Mouse (Mus musculus) megakaryocyte, adult 5-6 weeks (primary cell): ENCODE measurements around the gene Hist2h4. TPM values are rescaled to one million over a fixed set of nuclear protein-coding genes. Genes with fewer than 3 reads are reported as not detected.
A peak's percentile ranks its signal among the peaks of the same experiment; 100 is the strongest.

Experiments used
- ATAC-seq: 2 replicates; pipeline ENCODE4 v1.8.0; 2016; ENCODE audit warnings: mild to moderate bottlenecking, inconsistent platforms; ENCODE audit not compliant: poor library complexity, severe bottlenecking
- total RNA-seq, 2 experiments: library from RNA; stranded (forward) in 1 of 2; stranded (reverse) in 1 of 2; fragments of 153-499, 151-499 nt in 1 of 2; fragments of 221-1000, 200-1000 nt in 1 of 2; gene quantifications; 2 replicates each; pipeline versions ENCODE4 v1.2.3 to v1.2.4; 2015 to 2017

Hist2h4 gene
- total RNA-seq, 2 experiments from 2014 or later: 175 to 187 TPM

DNA sequence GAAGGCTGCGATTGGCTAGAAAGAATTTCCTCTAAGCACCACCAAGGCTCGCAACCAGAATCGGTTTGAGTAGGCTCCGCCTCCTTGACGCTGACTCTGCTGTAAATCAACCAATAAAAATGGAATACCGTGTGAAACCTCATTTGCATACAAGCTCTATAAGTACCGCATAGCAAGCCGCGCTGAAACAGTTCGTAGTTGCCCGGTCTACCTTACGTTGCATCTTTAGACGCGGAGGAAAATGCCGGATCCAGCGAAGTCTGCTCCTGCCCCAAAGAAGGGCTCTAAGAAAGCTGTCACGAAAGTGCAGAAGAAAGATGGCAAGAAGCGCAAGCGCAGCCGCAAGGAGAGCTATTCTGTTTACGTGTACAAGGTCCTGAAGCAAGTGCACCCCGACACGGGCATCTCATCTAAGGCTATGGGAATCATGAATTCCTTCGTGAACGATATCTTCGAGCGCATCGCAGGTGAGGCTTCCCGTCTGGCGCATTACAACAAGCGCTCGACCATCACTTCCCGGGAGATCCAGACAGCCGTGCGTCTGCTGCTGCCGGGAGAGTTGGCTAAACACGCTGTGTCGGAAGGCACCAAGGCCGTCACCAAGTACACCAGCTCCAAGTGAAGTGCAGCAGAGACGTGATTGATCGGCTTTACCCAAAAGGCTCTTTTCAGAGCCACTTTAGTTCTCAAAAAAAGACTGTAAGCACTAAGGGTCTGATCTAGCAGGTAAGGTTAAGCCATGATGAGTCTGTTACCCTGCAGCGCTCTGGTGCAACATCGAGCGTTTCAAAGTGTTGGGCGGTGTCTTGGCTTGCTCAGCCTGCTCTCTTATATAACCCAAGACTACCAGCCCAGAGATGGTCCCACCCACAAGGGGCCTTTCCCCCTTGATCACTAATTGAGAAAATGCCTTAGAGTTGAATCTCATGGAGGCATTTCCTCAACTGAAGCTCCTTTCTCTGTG, 6.7 kb upstream of the Hist2h4 start, which contains the start of gene Hist2h2bb:
Hist2h2bb (plus strand) TSS at position 242 of the 964 bp plus-strand sequence.
- peak; percentile 87 for ATAC-seq

DNA sequence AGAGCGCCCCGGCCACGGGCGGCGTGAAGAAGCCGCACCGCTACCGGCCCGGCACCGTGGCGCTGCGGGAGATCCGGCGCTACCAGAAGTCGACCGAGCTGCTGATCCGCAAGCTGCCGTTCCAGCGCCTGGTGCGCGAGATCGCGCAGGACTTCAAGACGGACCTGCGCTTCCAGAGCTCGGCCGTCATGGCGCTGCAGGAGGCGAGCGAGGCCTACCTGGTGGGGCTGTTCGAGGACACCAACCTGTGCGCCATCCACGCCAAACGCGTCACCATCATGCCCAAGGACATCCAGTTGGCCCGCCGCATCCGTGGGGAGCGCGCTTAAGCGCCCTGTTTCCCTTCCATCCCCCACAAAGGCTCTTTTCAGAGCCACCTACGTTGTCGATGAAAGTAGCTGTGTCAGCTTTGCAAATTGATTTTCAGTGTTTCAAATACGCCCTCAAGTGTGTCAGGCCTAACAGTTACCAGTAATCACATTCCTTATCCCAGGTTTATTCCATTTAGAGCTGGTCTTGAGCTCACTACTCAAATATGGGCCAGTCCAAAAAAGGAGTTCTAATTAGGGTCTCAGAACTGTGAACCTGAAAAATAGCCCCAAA, 5.8 kb upstream of the Hist2h4 start:
- peak; percentile 22 for ATAC-seq

DNA sequence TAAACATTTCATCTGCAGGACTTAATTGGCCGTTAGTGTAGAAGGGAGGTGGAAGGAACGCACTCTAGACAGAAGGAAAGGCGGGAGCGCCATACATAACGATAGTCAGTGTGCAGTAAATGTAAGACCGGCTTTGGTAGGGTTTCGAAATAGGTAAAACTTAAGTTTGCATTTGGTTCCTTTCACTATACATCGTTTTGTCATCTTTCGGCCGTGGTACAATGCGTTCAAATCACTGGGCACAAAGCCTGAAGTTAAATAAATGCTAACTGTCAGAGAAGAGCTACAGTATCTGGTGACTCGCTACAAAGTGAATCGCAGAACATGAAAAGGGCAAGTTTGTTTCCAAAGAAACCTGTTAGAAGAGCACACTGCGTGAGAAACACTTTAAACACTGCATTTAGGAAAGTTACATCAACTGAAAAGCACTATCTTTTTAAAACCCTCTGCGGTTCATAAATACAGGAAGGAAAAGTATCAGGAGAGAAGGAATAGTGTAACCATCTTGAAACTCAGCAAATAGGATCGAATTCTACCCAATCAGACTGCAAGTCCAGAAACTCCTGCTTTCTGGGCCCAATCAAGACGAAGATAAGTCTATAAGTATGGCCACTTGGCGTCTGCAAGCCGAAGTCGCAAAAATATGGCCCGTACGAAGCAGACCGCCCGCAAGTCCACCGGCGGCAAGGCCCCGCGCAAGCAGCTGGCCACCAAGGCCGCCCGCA, 5.1 kb upstream of the Hist2h4 start, which contains the start of gene Hist2h3b:
Hist2h3b (plus strand) TSS at position 604 of the 725 bp plus-strand sequence.
- ATAC-seq: peak; percentile 50

DNA sequence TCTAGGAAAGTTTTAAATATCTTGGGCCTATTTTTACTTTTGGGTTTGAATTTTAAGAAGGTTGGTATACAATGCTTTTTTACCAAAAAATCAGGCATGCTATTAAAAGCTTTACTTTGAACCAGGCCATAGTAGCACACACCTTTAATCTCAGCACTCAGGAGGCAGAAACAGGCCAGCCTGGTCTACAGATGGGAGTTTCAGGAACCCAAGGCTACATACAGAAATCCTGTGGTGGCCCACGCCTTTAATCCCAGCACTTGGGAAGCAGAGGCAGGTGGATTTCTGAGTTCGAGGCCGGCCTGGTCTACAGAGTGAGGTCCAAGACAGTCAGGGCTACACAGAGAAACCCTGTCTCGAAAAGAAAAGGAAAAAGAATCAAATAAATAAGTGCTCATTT, 4.4 kb upstream of the Hist2h4 start:
- no peak for ATAC-seq

DNA sequence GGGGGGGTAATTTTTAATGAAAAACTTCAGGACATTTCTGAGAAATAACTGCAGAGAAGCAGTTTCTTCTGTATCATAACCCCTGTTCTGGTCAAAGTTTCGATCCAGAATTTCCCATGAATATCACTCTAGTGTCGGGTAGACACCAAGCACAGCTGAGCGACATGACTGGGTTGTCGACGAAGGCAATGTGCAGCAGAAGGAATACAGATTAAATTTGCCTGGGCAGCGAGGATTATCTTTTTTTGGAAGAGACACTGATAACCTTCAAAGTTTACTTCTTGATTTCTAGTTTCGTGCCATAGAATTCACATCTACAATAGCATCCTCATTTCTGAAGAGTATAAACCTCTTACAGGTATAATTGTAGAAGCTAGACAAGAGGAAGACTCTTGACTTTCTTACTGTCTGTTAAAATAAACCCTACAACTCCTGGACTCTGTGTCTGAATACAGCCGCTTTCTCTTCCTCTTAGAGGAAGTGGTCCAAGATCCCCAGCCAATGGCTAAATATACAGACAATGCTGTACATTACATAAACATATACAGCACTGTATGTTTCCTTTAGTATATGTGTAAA, 3.1 kb upstream of the Hist2h4 start:
- no peak for ATAC-seq

DNA sequence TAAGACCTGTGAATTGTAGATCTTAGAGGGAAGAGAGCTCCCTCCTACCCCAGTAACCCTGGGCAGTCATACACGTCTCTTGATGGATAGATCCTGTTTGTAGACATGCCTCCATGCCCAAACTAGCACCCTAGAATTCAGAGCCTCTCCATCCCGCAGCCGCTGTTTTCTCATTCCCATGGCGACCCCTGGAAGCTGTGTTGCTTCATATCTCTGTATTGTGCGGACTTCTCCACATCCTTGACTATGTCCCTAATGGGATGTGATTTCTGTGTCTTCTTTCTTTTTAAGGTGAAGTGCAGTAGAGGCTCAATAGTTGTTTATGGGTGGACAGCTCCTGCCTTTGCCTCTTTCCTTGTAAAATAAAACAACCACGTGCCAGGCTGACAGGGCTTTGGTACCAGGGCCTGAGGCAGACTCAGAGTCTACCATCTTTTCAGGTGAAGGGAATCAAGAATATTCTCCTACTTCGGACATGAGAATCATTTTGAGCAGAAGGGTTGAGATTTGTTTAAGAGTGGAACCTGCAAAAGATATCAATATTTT, 1.4 kb upstream of the Hist2h4 start:
- ATAC-seq: no peak

DNA sequence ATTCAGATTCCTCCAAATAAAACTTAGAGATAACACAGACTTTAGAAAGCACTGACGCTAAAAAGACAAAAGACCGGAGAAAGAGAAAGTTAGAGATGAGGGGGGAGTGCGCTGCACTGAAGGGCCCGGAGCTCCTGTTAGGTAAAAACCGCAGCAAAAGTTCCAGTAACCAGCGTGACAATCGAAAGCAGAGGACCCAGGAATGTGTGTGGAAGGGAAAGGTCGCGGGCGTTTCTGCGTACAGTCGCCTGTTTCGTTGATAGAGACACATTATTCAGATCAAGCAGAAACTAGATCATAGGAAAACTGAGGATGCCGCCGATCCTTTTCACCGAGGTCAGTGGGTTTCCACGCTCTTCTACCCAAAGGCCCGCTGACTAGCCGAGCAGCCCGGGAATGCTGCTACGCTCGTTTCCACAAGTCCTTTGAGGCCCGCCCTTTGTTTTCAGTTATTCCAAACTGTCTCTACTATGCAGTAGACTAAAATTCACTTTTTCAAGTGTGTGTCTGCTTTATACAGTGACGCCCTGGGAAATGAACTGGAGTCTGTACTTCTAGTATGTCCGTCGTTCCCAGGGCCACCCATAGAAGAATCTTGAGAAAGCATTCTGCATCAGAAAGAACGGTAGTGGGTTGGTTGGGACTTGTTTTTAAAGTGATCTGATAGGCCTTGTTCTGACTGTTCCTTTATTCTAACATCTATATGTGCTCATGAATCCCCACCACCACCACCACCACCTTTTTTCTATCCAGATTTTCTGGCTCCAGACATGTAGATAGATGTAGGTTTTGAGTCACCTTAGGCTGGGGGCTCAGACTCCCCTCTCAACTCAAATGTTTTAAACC, 670 bp upstream of the Hist2h4 start:
- 0 out of 2 replicates have a peak, but pooled peaks have one; percentile 7 for ATAC-seq

DNA sequence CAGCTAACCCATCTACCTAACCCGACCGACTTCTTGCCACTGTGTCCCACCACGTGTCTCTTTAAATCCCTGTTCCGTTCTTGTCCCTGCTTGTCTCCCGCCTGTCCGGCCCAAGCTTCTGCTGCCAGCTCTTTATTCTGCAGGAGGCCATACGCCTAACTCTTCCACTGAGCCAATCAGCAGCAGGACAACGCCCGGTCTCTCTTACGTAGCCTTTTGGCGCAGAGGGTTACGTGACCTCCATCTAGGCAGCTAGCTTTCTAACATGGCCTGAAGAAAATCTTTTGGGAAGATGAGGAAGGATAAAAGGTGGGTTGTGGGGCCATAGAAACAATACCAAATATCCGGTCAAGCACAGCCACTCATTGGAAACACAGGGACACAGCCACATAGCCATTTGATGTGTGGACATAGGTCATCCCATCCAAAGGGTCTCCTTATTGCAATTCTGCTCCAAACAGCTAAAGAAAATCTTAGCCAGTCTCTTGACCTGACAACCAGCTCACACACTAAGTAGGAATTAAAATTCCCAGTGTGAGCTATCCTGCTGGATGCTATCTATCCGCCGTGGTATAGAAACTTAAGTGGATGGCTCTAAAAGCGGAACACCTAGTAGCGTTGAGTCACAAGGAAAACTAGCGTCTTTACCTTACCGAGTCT, 765 bp downstream of the Hist2h4 start:
- ATAC-seq: peak; percentile 79

DNA sequence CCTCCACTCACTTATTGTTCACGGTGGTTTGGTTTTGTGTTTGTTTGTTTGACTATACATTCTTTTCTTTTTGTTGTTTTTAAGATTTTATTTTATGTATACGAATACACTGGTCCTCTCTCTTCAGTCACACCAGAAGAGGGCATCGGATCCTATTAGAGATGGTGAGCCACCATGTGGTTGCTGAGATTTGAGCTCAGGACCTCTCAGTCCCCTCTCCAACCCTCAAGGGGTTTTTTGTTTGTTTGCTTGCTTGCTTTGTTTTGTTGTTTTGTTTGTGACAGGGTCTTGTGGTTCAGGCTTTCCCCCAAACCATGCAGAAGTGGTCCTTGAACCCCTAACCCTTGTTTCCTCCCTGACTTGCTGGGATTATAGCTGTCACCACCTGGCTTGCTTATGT, 1.5 kb downstream of the Hist2h4 start:
- no peak for ATAC-seq

DNA sequence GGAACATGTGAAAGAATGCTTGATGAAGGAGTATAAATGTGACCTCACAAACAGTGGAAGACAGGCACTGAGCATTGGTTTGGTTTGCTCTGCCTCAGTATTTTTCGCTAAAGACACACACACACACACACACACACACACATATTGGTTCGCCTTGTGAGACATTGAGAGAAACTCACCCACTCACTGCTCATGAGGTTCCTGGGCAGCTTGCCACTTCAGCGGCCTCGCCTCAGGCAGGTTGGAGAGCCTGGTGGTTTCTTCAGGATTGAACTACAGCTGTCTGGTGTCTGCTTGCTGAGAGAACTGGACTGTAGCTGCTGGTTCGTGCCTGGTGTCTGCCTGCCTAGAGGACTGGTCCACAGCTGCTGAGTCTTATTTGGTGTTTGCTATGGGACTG, 2.9 kb downstream of the Hist2h4 start:
- no peak for ATAC-seq

DNA sequence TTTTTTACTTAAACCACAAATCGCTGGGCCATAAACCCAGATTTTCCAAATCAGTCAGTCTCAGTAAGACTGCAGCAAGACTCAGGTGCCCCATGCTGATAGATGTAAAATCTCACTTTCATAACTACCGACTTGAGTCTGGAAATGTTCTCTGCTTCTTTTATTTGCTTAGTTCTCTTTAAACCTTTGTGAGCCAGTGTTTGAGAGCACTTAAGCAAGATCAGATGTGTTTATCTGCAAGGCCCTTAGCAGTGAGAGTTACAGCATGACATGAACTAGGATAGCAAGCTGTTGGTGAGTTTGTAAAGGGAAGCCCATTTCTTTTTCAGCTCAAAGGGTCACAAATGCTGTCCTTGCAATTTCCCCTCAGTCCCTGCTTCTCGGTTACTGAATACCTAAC, 5.9 kb downstream of the Hist2h4 start:
- no peak for ATAC-seq

DNA sequence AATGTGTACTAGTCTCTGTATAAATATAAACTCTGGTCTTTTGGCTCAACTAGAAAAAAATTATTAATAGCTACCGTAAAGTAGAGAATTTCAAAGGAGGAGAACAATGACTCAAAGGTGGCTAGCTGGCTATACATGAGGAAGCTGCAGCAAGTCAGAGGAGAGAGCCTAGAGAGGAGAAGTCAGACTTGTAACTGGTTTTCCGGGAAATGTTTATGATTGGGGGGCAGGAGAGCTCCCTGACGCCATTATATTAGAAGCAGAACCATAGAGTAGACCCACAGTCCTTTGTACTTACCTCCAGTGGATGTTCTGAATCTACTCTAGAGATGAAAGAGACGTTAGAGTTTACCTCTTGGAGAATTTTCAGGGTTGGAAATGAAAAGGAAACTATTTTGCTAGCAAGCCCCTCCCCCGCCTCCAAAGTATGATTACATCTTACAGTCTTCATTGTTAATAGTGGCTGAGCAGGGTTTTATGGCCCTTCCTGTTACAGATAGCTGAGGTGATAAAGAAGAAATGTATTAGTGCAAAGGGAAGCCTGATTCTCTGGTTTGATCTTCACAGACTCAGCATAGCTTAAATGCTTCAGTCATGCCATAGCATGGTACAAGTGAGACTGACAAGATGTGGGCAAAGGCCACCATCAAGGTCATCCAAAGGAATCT, 7.1 kb downstream of the Hist2h4 start:
- no peak for ATAC-seq

DNA sequence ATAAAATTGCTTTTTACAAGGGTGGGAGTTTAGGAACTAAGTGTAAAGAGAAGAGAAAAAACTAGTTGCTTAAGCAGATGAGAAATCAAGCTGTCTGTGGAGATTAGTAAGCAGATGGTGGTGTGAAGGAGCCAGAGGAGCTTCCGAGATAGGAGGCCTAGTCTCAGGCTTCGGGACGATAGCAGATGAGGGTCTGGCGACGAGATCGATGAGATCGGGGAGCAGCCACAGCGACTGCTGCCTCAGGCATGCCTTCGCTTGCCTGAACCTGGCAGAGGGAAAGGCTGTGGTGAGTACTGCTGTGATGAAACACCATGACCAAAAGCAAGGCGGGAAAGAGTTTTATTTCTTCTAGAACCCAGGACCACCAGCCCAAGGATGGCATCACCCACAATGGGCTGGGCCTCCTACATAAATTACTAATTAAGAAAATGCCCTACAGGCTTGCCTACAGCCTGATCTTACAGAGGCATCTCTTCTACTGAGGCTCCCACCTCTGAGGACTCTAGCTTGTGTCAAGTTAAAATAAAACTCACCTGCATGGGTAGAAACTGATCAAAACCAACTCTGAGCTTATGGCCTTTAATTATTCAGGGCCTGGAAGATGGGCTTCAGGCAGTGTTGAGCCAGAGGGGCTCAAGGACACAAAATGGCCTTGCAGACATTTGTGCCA, 8.3 kb downstream of the Hist2h4 start:
- 0 out of 2 replicates have a peak, but pooled peaks have one; percentile 26 for ATAC-seq

DNA sequence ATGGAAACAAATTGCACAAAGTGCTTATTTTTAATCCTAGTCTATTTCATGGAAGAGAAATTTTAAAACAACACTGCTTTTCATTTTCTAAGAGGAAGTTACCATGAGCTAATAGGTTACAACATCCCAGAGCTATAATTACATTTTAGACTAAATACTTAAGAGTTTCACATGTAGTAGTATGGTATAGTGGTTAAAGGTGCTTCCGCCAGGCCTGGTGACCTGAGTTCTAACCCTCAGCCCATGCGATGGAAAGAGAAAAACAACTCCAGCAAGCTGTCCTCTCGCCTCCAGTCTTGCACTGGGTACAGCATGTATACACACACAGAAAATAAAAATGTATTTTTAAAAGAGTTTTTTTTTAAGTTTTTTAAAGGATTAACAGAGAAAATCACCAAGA, 11.3 kb downstream of the Hist2h4 start:
- peak; percentile 64 for ATAC-seq

DNA sequence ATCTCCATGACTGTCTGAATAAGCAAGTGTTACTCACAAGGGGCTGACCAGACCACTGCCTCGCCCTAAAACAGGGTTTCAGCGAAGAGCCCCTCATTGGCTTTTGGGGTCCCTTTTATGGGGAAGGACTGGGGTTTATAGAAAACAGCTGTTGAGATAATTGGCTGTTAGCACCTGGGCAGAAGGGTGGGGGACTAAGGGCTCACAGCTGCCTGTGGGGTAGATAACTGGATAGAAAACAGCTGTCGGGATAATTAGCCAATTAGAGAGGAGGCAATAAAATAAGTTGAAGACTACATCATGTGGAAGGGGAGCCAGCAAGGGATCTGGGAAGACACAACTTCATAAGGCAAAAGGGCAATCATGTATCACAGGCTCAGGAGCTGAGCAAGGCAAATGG, 12.2 kb downstream of the Hist2h4 start:
- ATAC-seq: no peak

DNA sequence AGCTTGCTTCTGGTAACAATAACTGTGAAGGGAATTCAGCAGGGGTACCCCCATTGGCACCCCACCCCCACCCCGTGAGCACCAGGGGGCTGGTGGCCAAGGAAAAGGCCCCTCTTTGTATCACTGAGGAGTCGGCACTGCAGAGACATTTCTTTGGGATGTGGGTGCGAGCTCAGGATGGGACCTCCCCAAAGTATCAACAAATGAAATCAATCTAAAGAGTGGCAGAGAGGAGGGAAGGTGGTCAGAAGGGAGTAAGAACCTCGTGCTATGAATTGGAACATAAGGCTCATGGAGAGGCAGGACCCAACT, 14.1 kb downstream of the Hist2h4 start:
- no peak for ATAC-seq

DNA sequence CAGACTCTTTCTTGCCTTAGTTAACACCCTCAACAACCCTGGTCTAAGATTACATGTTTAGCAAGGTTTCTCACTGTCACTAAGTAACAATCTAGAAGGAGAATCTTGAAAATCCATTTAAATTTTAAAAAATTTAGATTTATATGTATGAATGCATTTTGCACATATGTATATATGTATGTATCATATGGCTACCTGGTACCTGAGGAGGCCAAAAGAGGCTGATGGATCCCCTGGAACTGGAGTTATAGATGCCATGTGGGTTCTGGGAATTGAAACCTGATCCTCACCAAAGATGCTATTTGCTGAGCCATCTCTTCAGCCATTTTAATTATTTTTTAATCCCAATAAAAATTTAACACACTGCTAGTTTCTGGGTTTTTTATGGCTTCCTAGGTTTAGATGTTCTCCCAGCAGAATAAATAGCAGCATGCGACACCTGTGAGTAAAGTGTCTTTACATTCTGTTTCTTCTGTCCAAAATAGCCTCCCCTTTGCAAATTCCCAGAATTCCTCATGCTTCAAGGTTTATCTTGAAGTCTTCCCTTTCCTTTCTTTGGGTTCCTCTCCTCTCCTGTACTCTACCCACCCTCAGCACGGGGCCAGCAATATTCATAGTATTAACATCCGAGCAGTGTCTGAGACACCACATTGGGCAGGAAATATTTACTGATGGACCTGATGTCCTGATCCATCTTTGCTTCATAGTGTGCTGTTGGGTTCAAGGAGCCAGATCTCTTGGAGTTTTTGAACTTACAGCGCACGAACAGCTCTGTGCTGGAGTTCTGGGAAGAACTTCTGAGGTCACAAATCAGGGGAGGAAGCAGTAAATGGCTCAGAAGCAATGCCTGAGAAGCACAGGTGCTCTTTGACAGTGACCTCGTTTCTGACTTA, 14.7 kb downstream of the Hist2h4 start:
- ATAC-seq: no peak
